Comparison of ENCODE assay signal across 8 mouse cellular contexts in the genomic region with DNA sequence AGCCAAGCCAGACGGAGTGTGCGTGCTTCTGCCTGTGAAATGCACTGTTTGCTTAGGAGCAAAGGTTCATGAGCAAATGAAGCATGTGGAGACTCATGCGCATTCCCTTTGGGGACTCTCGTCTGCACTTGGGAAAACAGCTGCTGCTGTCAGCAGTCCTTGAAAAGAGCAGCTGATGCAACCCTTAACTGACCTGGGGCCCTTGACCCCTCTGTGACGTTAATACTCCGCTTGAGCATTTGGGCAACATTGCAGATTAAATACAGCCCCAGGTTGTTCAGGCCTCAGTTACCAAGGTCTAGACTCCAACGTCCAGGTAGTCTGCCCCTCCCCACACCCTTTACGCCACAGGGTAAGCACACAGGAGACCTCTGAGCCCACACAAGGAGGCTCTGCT. TPM values are rescaled to one million over a fixed set of nuclear protein-coding genes. Genes with fewer than 3 reads are reported as not detected.
A peak's percentile ranks its signal among the peaks of the same experiment; 100 is the strongest.
DNase-seq lines count a peak whose midpoint lies in the region; ATAC-seq and TF ChIP-seq lines count a peak whose summit lies in the region.

No protein-coding gene starts in this region.

- WGBS in lung, postnatal 0 days, result 26% methylated on average over 8 of the region's 8 CpGs

- no peaks in the 10 kb centered on the region for H3K27me3 ChIP-seq in lung, postnatal 0 days (replicated peaks; ENCODE audit: insufficient read depth, low read length)

- H3K9ac ChIP-seq in lung, postnatal 0 days (replicated peaks; ENCODE audit: low read depth), result no peak overlapping the region

- peak; percentile 74 for DNase-seq in adrenal gland, postnatal 10 days
- peak; percentile 68 for DNase-seq in embryo, embryonic 10.5 days (ENCODE audit: low spot score)
- DNase-seq in kidney, adult 9 months, result peak; percentile 97
- peak; percentile 81 for DNase-seq in lung, postnatal 0 days (ENCODE audit: low spot score)
- DNase-seq in natural killer cell, adult 2 months (ENCODE audit: low spot score in 2 of 2), result no peak
- no peak for DNase-seq in layer of hippocampus, postnatal 25 days (ENCODE audit: extremely low spot score in 1 of 2, low spot score in 1 of 2)
- no peak for DNase-seq in thymus, adult 18-20 months
- DNase-seq in thymus, postnatal 10 days (ENCODE audit: low spot score in 2 of 2), result no peak

- no peak overlapping the region for H3K4me2 ChIP-seq in lung, postnatal 0 days (replicated peaks; ENCODE audit: low read depth, low read length)

- no peaks in the 10 kb centered on the region for H3K36me3 ChIP-seq in lung, postnatal 0 days (ENCODE audit: insufficient read depth, low read length)

- no peak for TF ChIP-seq CTCF in lung, postnatal 0 days (IDR thresholded peaks at IDR 0.05)

- H3K4me3 ChIP-seq in lung, postnatal 0 days (ENCODE audit: low read depth, low read length), result no peak overlapping the region

- no peaks in the 10 kb centered on the region for H3K4me1 ChIP-seq in lung, postnatal 0 days (ENCODE audit: insufficient read depth, low read depth, low read length)

- no peaks in the 10 kb centered on the region for H3K9me3 ChIP-seq in lung, postnatal 0 days (ENCODE audit: low read length)

- ATAC-seq in lung, postnatal 0 days, result peak; percentile 90

- TF ChIP-seq EP300 in lung, postnatal 0 days (IDR thresholded peaks at IDR 0.05), result peak; percentile 64; the same call in 1 of the 2 replicates

- 0 out of 2 replicates have a peak overlapping the region, but pooled peaks have one; percentile 28 for H3K27ac ChIP-seq in lung, postnatal 0 days (ENCODE audit: low read length)

RNA-seq across cellular contexts. Expression of a gene that starts 20.1 kb away (rescaled TPM):
- 100 to 1,000 TPM; 112 to 337 TPM for total RNA-seq in adrenal gland, postnatal 10 days (2021)
- polyA plus RNA-seq in lung, postnatal 0 days (2015; fragmentation: Nextera tagmentation; extraction: Ambion mirVana), result 1.1 and 2.4 TPM in 2 replicates
- under 1 TPM in 1 of 2 experiments, not detected in 1; 0.39 TPM for total RNA-seq in layer of hippocampus, postnatal 25 days (2021)

RNA-seq across cellular contexts. Expression of a gene that starts 49.9 kb away (rescaled TPM):
- 10 to 100 TPM in 1 of 2 experiments, 1 to 10 TPM in 1; 9.1 to 29.7 TPM for total RNA-seq in adrenal gland, postnatal 10 days (2021)
- polyA plus RNA-seq in lung, postnatal 0 days (2015; fragmentation: Nextera tagmentation; extraction: Ambion mirVana), result 1.2 and 2.7 TPM in 2 replicates
- not detected for total RNA-seq in layer of hippocampus, postnatal 25 days (2021)

RNA-seq across cellular contexts. Expression of a gene that starts 56.5 kb away (rescaled TPM):
- 10 to 100 TPM; 57.3 to 99.7 TPM for total RNA-seq in adrenal gland, postnatal 10 days (2021)
- polyA plus RNA-seq in lung, postnatal 0 days (2015; fragmentation: Nextera tagmentation; extraction: Ambion mirVana), result 128 and 130 TPM in 2 replicates
- total RNA-seq in layer of hippocampus, postnatal 25 days (2021), result 10 to 100 TPM; 70.6 to 82.7 TPM

Comparison
In these comparisons a context has a peak if more than half of its experiments do, and no peak if none do; other contexts are left out.
1. DNase-seq: peak in adrenal gland, postnatal 10 days (single experiment), embryo, embryonic 10.5 days (single experiment), kidney, adult 9 months (single experiment) and lung, postnatal 0 days (single experiment); none in natural killer cell, adult 2 months (0 of 2), layer of hippocampus, postnatal 25 days (0 of 2), thymus, adult 18-20 months (0 of 2) and thymus, postnatal 10 days (0 of 2).
2. RNA of a gene that starts 20.1 kb away (total RNA-seq): 112 to 337 TPM in adrenal gland, postnatal 10 days; 0.39 TPM in layer of hippocampus, postnatal 25 days; every median in the first group is over 10 times any median in the second.
3. RNA of a gene that starts 49.9 kb away (total RNA-seq): 9.1 to 29.7 TPM in adrenal gland, postnatal 10 days; not detected in layer of hippocampus, postnatal 25 days; every median in the first group is over 4 times any median in the second.